Mouse (Mus musculus) MEL (cell line): ENCODE measurements at regions not wholly inside any gene's neighbourhood (a gene's known extent, or its start where the extent isn't known, plus 50 kb on each side); places are given as distances from the start of the nearest gene placed in this dataset.

ENCODE experiments used
- CTCF ChIP-seq, 3 experiments: IDR thresholded peaks in 2 of 3; conservative IDR thresholded peaks in 1 of 3; 2 replicates each; pipeline ENCODE4 v1.5.1; 2011 to 2012; ENCODE audit warnings: low read length in 3 of 3, low read depth in 2 of 3, mild to moderate bottlenecking in 2 of 3, improper control_type of control experiment in 1 of 3, inconsistent platforms in 1 of 3, mixed read lengths in 1 of 3, moderate library complexity in 1 of 3; ENCODE audit not compliant: control insufficient read depth in 1 of 3, insufficient read depth in 1 of 3, poor library complexity in 1 of 3, severe bottlenecking in 1 of 3
- EP300 ChIP-seq, 2 experiments: IDR thresholded peaks; 2 replicates each; pipeline ENCODE4 v1.6.1; 2011; ENCODE audit warnings: improper control_type of control experiment in 2 of 2, low read length in 2 of 2, low read depth in 1 of 2, mild to moderate bottlenecking in 1 of 2
- GABPA ChIP-seq: IDR thresholded peaks from 2 replicates; pipeline ENCODE4 v1.6.1; 2012; ENCODE audit warnings: low read depth, mild to moderate bottlenecking, inconsistent platforms, low read length, improper control_type of control experiment, moderate library complexity
- GATA1 ChIP-seq: IDR thresholded peaks from 2 replicates; pipeline ENCODE4 v1.6.1; 2011; ENCODE audit warnings: low read depth, low read length, improper control_type of control experiment
- HCFC1 ChIP-seq: IDR thresholded peaks from 2 replicates; pipeline ENCODE4 v1.6.1; 2012; ENCODE audit warnings: low read depth, mild to moderate bottlenecking, inconsistent platforms, low read length, improper control_type of control experiment, moderate library complexity
- MAZ ChIP-seq: IDR thresholded peaks from 2 replicates; pipeline ENCODE4 v1.6.1; 2012; ENCODE audit warnings: low read depth, mild to moderate bottlenecking, inconsistent platforms, low read length, improper control_type of control experiment
- MXI1 ChIP-seq: IDR thresholded peaks from 2 replicates; pipeline ENCODE4 v1.6.1; 2011; ENCODE audit warnings: mild to moderate bottlenecking, low read depth, low read length, improper control_type of control experiment
- RAD21 ChIP-seq: IDR thresholded peaks from 2 replicates; pipeline ENCODE4 v1.6.1; 2011; ENCODE audit warnings: mild to moderate bottlenecking, low read depth, low read length, improper control_type of control experiment
- SIN3A ChIP-seq: IDR thresholded peaks from 2 replicates; pipeline ENCODE4 v1.6.1; 2012; ENCODE audit warnings: low read length, improper control_type of control experiment, inconsistent platforms
- SMC3 ChIP-seq: IDR thresholded peaks from 2 replicates; pipeline ENCODE4 v1.6.1; 2011; ENCODE audit warnings: low read depth, low read length, improper control_type of control experiment

DNA sequence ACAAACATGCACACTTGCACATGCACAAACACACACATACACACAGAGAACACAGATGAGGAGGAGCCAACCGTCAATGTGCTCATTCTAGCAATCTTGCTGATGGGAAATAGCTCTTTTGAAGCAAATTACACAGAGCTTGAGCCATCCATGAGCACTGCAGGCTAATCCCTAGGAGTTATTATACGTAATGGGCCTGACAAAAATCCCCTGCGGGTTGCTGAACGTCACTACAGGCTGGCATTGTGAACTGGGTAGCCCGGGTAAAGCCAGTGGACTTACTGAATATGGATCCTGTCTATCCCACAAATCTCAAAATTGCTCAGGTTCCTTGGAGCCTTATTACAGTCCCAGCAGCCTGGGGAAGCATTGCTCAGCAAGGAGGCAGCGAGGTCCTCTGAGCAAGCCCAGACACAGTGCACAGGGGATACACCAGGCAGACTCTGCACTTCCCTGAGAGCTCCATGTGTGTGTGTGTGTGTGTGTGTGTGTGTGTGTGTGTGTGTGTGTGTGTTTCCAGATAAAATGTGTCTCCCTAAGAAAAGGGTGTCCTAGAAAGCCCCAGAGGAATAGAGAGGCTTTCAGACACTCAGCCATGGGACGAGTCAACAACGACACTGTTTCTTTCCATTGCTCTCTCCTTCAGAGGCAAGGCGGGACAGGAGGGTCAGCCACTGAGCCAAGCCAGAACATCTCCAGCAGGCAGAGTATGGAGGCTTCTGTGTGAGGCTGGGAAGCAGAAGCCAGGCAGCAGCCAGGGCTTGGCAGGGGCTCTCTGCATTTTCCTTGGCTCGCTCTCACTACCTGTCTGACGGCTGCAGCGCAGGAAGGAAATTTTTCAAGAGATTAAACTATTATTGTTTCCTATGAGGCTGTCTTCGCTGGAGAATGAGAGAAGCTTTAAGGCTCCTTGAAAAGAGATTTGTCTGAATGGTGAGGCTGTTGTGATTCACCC, 222.9 kb downstream of the Setd4 start:
- TF ChIP-seq SMC3 (no peak), EP300 (IDR thresholded peaks at IDR 0.05; ENCODE audit: low read depth in 1 of 2, low read length in 2 of 2) (no peak), MAZ (no peak), SIN3A (no peak), MXI1 (no peak), RAD21 (no peak), CTCF (IDR thresholded peaks at IDR 0.05 in 2 of 3, conservative IDR thresholded peaks at IDR 0.05 in 1 of 3; ENCODE audit: control insufficient read depth in 1 of 3, insufficient read depth in 1 of 3, low read depth in 2 of 3, low read length in 3 of 3, poor library complexity in 1 of 3, severe bottlenecking in 1 of 3) (no peak), GATA1 (no peak), GABPA (no peak), HCFC1 (no peak)
